Mouse (Mus musculus): ENCODE measurements around the gene Krt86.

DNA sequence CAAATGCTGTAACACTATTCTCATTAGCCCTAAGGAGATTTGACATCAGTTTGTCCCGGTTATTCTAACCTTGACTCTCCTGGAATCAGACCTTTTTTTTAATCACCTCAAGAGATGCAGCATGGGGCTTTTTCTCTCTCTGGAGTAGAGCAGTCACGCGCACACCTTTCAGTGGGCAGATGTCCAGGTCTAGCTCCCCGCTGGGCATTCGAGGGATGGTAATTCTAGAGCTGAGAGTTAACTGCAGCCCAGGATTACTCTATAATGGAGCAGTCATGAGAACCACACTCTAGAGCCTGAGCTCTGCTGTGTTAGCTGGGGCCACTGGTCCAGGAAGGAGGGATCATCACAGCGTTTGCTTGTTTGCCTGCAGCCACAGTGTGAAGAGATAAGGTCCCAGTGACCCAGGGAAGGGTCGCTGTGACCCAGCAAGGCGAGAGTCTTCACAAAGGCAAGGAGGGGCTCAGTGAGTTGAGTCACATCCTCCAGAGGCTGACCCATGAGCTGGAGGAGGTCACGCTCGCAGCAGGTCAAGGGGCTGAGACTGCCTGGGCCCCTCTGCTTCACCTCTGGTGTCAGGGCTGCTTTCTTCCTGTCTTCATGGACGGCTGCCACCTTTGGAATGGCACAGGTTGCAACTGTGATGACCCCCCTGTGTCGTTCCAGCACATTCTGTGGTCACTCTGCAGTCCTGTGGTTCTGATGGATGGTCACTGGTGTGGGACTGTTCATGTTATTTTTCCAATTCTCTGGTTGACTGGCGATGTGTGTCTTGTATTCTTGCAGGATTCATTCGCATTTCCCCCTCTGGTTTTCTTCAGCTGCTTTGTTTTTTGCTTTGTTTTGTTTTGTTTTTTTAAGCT is 33.8 kb downstream of the Krt86 start:
- no peak for TF ChIP-seq MAX (IDR thresholded peaks at IDR 0.05; ENCODE audit: low read depth)
- no peak for TF ChIP-seq POLR2A (IDR thresholded peaks at IDR 0.05; ENCODE audit: insufficient read length, low read depth)
- no peak for TF ChIP-seq MYOD1 (IDR thresholded peaks at IDR 0.05; ENCODE audit: control insufficient read depth in 1 of 3, insufficient read length in 2 of 3, low read depth in 2 of 3)
- TF ChIP-seq TCF12 (IDR thresholded peaks at IDR 0.05; ENCODE audit: insufficient read depth, poor library complexity, severe bottlenecking) = no peak
- TF ChIP-seq E2F4 (IDR thresholded peaks at IDR 0.05; ENCODE audit: insufficient read depth) = no peak
- no peak for TF ChIP-seq MYOG (IDR thresholded peaks at IDR 0.05; ENCODE audit: control insufficient read depth in 1 of 3, insufficient read depth in 1 of 3, insufficient read length in 2 of 3, low read depth in 2 of 3)
- no peak for TF ChIP-seq USF1 (IDR thresholded peaks at IDR 0.05; ENCODE audit: low read depth)
- no peak for TF ChIP-seq CEBPB (IDR thresholded peaks at IDR 0.05; ENCODE audit: insufficient read depth, poor library complexity, severe bottlenecking)
- no peak for TF ChIP-seq TCF3 (IDR thresholded peaks at IDR 0.05; ENCODE audit: insufficient read length, low read depth)
- no peak for TF ChIP-seq POLR2AphosphoS2 (IDR thresholded peaks at IDR 0.05; ENCODE audit: insufficient read length, low read depth)

All from myocyte (in vitro differentiated cells).